Mouse (Mus musculus): ENCODE results near the gene Gm48552. TPM values are rescaled to one million over a fixed set of nuclear protein-coding genes. Genes with fewer than 3 reads are reported as not detected.

Gm48552 gene
- total and polyA plus RNA-seq, 3 experiments: 0.89 to 1.2 TPM; not detected in 1

DNA sequence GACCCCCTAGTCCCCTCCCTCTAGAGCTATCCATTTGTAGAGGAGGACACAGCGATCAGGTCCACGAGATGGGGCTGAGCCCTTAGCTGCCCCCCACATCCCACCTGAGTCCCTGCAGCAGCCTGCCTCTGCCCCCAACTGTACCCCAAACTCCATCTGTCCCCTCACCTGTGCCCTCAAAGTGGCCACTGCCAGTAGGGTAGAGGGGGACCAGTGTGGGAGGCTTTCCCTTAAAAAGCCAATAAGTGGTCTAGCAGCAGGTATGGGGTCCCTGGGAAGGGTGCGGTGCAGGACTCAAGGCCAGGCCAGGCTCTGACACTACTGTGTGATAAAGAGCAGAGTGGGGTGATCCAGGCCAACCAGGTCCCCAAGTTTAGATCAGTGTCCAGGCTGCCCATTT lies 38.5 kb downstream of the Gm48552 start:
- Histone ChIP-seq H3K27me3 (ENCODE audit: control insufficient read depth in 1 of 2, insufficient read depth in 2 of 2, low read length in 2 of 2) (no peaks in the 10 kb centered on the region), H3K36me3 (ENCODE audit: control insufficient read depth in 1 of 2, insufficient read depth in 2 of 2, low read length in 2 of 2) (peaks cover 0 to 3% of the 10 kb centered on the region in 2 experiments; a peak in 1 of 4 replicates), H3K9ac (ENCODE audit: control insufficient read depth, low read depth, low read length, poor library complexity, severe bottlenecking) (peak overlapping the region; percentile 53), H3K27ac (ENCODE audit: control insufficient read depth, low read depth, low read length) (no peak overlapping the region), H3K9me3 (replicated peaks; ENCODE audit: insufficient read depth, low read length) (no peaks in the 10 kb centered on the region), H3K4me3 (ENCODE audit: control insufficient read depth in 1 of 2, insufficient read depth in 1 of 2, low read depth in 2 of 2, low read length in 2 of 2) (peak overlapping the region; percentile 66 to 91), H3K4me1 (ENCODE audit: control insufficient read depth in 1 of 2, insufficient read depth in 2 of 2, low read length in 2 of 2) (peaks cover 0 to 12% of the 10 kb centered on the region in 2 experiments; a peak in 2 of 4 replicates), H3K79me2 (ENCODE audit: control insufficient read depth, insufficient read depth, low read length, poor library complexity) (peaks cover 7% of the 10 kb centered on the region)
- no peak for DNase-seq (ENCODE audit: low read depth, low spot score)
- TF ChIP-seq RCOR1 (IDR thresholded peaks at IDR 0.05; ENCODE audit: low read depth, low read length): no peak
- TF ChIP-seq BHLHE40 (IDR thresholded peaks at IDR 0.05; ENCODE audit: borderline replicate concordance, low read depth, low read length): no peak
- TF ChIP-seq E2F4 (IDR thresholded peaks at IDR 0.05; ENCODE audit: borderline replicate concordance, low read depth, low read length): no peak
- no peak for TF ChIP-seq POLR2AphosphoS5 (IDR thresholded peaks at IDR 0.05; ENCODE audit: borderline replicate concordance, low read depth, low read length)
- TF ChIP-seq MYB (IDR thresholded peaks at IDR 0.05; ENCODE audit: low read depth, low read length): no peak
- TF ChIP-seq CTCF (IDR thresholded peaks at IDR 0.05 in 2 of 3, conservative IDR thresholded peaks at IDR 0.05 in 1 of 3; ENCODE audit: control insufficient read depth in 1 of 3, insufficient read depth in 1 of 3, low read depth in 2 of 3, low read length in 3 of 3, poor library complexity in 1 of 3, severe bottlenecking in 1 of 3): no peak
- TF ChIP-seq MAFK (IDR thresholded peaks at IDR 0.05; ENCODE audit: borderline replicate concordance, low read depth, low read length): no peak
- TF ChIP-seq ZC3H11A (IDR thresholded peaks at IDR 0.05; ENCODE audit: low read depth, low read length): no peak
- TF ChIP-seq ELF1 (IDR thresholded peaks at IDR 0.05; ENCODE audit: low read depth, low read length): no peak
- TF ChIP-seq SMC3 (IDR thresholded peaks at IDR 0.05; ENCODE audit: low read depth, low read length): no peak
- no peak for TF ChIP-seq POLR2A (IDR thresholded peaks at IDR 0.05; ENCODE audit: control insufficient read depth in 1 of 2, insufficient read depth in 1 of 2, low read depth in 1 of 2, low read length in 2 of 2, poor library complexity in 1 of 2)
- no peak for TF ChIP-seq EP300 (IDR thresholded peaks at IDR 0.05; ENCODE audit: low read depth in 1 of 2, low read length in 2 of 2)
- TF ChIP-seq NELFE (IDR thresholded peaks at IDR 0.05; ENCODE audit: low read depth, low read length): no peak
- TF ChIP-seq MAX (IDR thresholded peaks at IDR 0.05; ENCODE audit: low read length): no peak

DNA sequence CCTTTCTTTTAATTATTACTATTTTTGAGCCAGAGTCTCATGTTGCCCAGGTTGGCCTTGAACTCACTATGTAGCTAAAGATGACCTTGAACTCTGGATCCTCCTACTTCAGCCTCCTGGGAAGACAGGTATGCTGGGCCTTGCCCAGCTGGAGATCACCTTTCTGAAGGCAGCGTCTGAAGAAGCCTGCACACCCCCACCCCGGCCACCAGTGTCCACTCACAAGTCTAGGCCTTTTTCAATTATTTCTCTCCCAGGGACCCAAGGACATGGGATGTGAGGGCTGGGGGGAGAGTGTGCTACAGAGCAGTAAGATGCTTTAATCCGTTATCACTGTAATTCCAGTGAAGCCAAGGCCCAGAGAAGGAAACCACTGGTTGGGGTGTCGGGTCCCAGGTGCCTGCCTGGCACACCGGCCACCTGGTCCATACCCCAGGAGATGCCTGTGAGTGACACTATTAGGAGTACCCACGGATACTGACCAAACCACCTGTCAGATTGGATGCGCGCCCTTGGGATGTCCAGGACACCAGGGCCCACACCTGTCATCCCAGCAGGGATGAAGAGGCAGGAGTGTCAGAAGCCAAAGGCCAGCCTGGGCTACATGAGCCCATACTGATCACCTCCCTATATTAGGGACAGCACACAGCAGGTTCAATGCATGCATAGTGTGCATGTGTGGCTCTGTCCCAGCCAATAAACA lies 39.1 kb downstream of the Gm48552 start:
- Histone ChIP-seq H3K79me2 (ENCODE audit: control insufficient read depth, insufficient read depth, low read length, poor library complexity) (peaks cover 7% of the 10 kb centered on the region), H3K27me3 (ENCODE audit: control insufficient read depth in 1 of 2, insufficient read depth in 2 of 2, low read length in 2 of 2) (no peaks in the 10 kb centered on the region), H3K27ac (ENCODE audit: control insufficient read depth, low read depth, low read length) (no peak overlapping the region), H3K9me3 (replicated peaks; ENCODE audit: insufficient read depth, low read length) (no peaks in the 10 kb centered on the region), H3K4me1 (ENCODE audit: control insufficient read depth in 1 of 2, insufficient read depth in 2 of 2, low read length in 2 of 2) (peaks cover 0 to 14% of the 10 kb centered on the region in 2 experiments; a peak in 2 of 4 replicates), H3K36me3 (ENCODE audit: control insufficient read depth in 1 of 2, insufficient read depth in 2 of 2, low read length in 2 of 2) (peaks cover 0 to 3% of the 10 kb centered on the region in 2 experiments; a peak in 1 of 4 replicates), H3K4me3 (ENCODE audit: control insufficient read depth in 1 of 2, insufficient read depth in 1 of 2, low read depth in 2 of 2, low read length in 2 of 2) (no peak overlapping the region), H3K9ac (ENCODE audit: control insufficient read depth, low read depth, low read length, poor library complexity, severe bottlenecking) (no peak overlapping the region)
- no peak for DNase-seq (ENCODE audit: low read depth, low spot score)
- no peak for TF ChIP-seq TCF12 (IDR thresholded peaks at IDR 0.05; ENCODE audit: low read depth, low read length)
- TF ChIP-seq USF2 (IDR thresholded peaks at IDR 0.05; ENCODE audit: borderline replicate concordance in 1 of 2, insufficient read depth in 1 of 2, low read depth in 1 of 2, low read length in 2 of 2): no peak
- no peak for TF ChIP-seq ZC3H11A (IDR thresholded peaks at IDR 0.05; ENCODE audit: low read depth, low read length)
- TF ChIP-seq KAT2A (conservative IDR thresholded peaks at IDR 0.05; ENCODE audit: low read depth, low read length): no peak
- no peak for TF ChIP-seq SIN3A (IDR thresholded peaks at IDR 0.05; ENCODE audit: low read length)
- TF ChIP-seq SMC3 (IDR thresholded peaks at IDR 0.05; ENCODE audit: low read depth, low read length): no peak
- no peak for TF ChIP-seq USF1 (IDR thresholded peaks at IDR 0.05; ENCODE audit: low read depth, low read length)
- no peak for TF ChIP-seq CTCF (IDR thresholded peaks at IDR 0.05 in 2 of 3, conservative IDR thresholded peaks at IDR 0.05 in 1 of 3; ENCODE audit: control insufficient read depth in 1 of 3, insufficient read depth in 1 of 3, low read depth in 2 of 3, low read length in 3 of 3, poor library complexity in 1 of 3, severe bottlenecking in 1 of 3)
- TF ChIP-seq ZMIZ1 (IDR thresholded peaks at IDR 0.05; ENCODE audit: low read depth, low read length): no peak
- no peak for TF ChIP-seq MAFK (IDR thresholded peaks at IDR 0.05; ENCODE audit: borderline replicate concordance, low read depth, low read length)
- no peak for TF ChIP-seq GABPA (IDR thresholded peaks at IDR 0.05; ENCODE audit: low read depth, low read length)
- TF ChIP-seq EP300 (IDR thresholded peaks at IDR 0.05; ENCODE audit: low read depth in 1 of 2, low read length in 2 of 2): no peak
- TF ChIP-seq POLR2A (IDR thresholded peaks at IDR 0.05; ENCODE audit: control insufficient read depth in 1 of 2, insufficient read depth in 1 of 2, low read depth in 1 of 2, low read length in 2 of 2, poor library complexity in 1 of 2): no peak
- TF ChIP-seq UBTF (IDR thresholded peaks at IDR 0.05; ENCODE audit: borderline replicate concordance, insufficient read depth, low read depth, low read length): no peak
- no peak for TF ChIP-seq CHD2 (IDR thresholded peaks at IDR 0.05; ENCODE audit: low read length)
- no peak for TF ChIP-seq ELF1 (IDR thresholded peaks at IDR 0.05; ENCODE audit: low read depth, low read length)
- no peak for TF ChIP-seq POLR2AphosphoS5 (IDR thresholded peaks at IDR 0.05; ENCODE audit: borderline replicate concordance, low read depth, low read length)
- TF ChIP-seq NELFE (IDR thresholded peaks at IDR 0.05; ENCODE audit: low read depth, low read length): no peak
- no peak for TF ChIP-seq MXI1 (IDR thresholded peaks at IDR 0.05; ENCODE audit: low read depth, low read length)
